Mouse (Mus musculus): Measurements from ENCODE around the gene Cenpt. TPM values are rescaled to one million over a fixed set of nuclear protein-coding genes. Genes with fewer than 3 reads are reported as not detected.

The Cenpt gene
- polyA plus RNA-seq, 1 experiment from 2014 or later: 30.1 TPM

GRCm38 (mm10) chr8:105820925-105821324 lies 32.2 kb downstream of the Cenpt start:
- Histone ChIP-seq H3K36me3 (peaks cover 36% of the 10 kb centered on the region), H3K27ac (no peak overlapping the region), H3K27me3 (no peaks in the 10 kb centered on the region), H3K9me3 (replicated peaks) (no peaks in the 10 kb centered on the region), H3K4me3 (no peak overlapping the region), H3K4me1 (replicated peaks) (peaks cover 20% of the 10 kb centered on the region), H3K9ac (no peak overlapping the region), H3K4me2 (no peak overlapping the region)
- 79% methylated on average over 1 of the region's 1 CpGs for WGBS
- ATAC-seq (replicated peaks; ENCODE audit: insufficient number of reproducible peaks, insufficient read depth, low FRiP score, low read depth): no peak

GRCm38 (mm10) chr8:105819659-105820058 lies 33.4 kb downstream of the Cenpt start:
- peaks cover 11% of the 10 kb centered on the region for H3K4me1 ChIP-seq (replicated peaks)
- peaks cover 33% of the 10 kb centered on the region for H3K36me3 ChIP-seq
- no peak overlapping the region for H3K9ac ChIP-seq
- no peaks in the 10 kb centered on the region for H3K9me3 ChIP-seq (replicated peaks)
- no peaks in the 10 kb centered on the region for H3K27me3 ChIP-seq
- H3K4me2 ChIP-seq: no peak overlapping the region
- H3K4me3 ChIP-seq: no peak overlapping the region
- H3K27ac ChIP-seq: no peak overlapping the region
- ATAC-seq (replicated peaks; ENCODE audit: insufficient number of reproducible peaks, insufficient read depth, low FRiP score, low read depth): no peak
- 80% methylated on average over 3 of the region's 3 CpGs for WGBS

GRCm38 (mm10) chr8:105813241-105813640 lies 39.8 kb downstream of the Cenpt start:
- 94% methylated on average over 6 of the region's 6 CpGs for WGBS
- Histone ChIP-seq H3K36me3 (no peaks in the 10 kb centered on the region), H3K27ac (no peak overlapping the region), H3K4me3 (no peak overlapping the region), H3K9me3 (replicated peaks) (no peaks in the 10 kb centered on the region), H3K27me3 (no peaks in the 10 kb centered on the region), H3K9ac (no peak overlapping the region), H3K4me1 (replicated peaks) (peaks cover 18% of the 10 kb centered on the region), H3K4me2 (no peak overlapping the region)
- no peak for ATAC-seq (replicated peaks; ENCODE audit: insufficient number of reproducible peaks, insufficient read depth, low FRiP score, low read depth)

GRCm38 (mm10) chr8:105812511-105812910 lies 40.6 kb downstream of the Cenpt start:
- no peaks in the 10 kb centered on the region for H3K27me3 ChIP-seq
- no peaks in the 10 kb centered on the region for H3K9me3 ChIP-seq (replicated peaks)
- H3K4me3 ChIP-seq: no peak overlapping the region
- no peaks in the 10 kb centered on the region for H3K36me3 ChIP-seq
- 74% methylated on average over 5 of the region's 5 CpGs for WGBS
- H3K4me2 ChIP-seq: no peak overlapping the region
- no peak overlapping the region for H3K27ac ChIP-seq
- ATAC-seq (replicated peaks; ENCODE audit: insufficient number of reproducible peaks, insufficient read depth, low FRiP score, low read depth): no peak
- peaks cover 24% of the 10 kb centered on the region for H3K4me1 ChIP-seq (replicated peaks)
- no peak overlapping the region for H3K9ac ChIP-seq

- Histone ChIP-seq H3K4me1 (replicated peaks) (peaks cover 24% of the 10 kb centered on the region), H3K27me3 (no peaks in the 10 kb centered on the region), H3K4me2 (no peak overlapping the region), H3K4me3 (no peak overlapping the region), H3K27ac (no peak overlapping the region), H3K36me3 (no peaks in the 10 kb centered on the region), H3K9me3 (replicated peaks) (no peaks in the 10 kb centered on the region), H3K9ac (no peak overlapping the region)
- ATAC-seq (replicated peaks; ENCODE audit: insufficient number of reproducible peaks, insufficient read depth, low FRiP score, low read depth): no peak
- WGBS: 64% methylated on average over 3 of the region's 3 CpGs
Measured at GRCm38 (mm10) chr8:105811543-105811942, 41.5 kb downstream of the Cenpt start.

GRCm38 (mm10) chr8:105811061-105811460 lies 42.0 kb downstream of the Cenpt start:
- no peak for ATAC-seq (replicated peaks; ENCODE audit: insufficient number of reproducible peaks, insufficient read depth, low FRiP score, low read depth)
- peaks cover 24% of the 10 kb centered on the region for H3K4me1 ChIP-seq (replicated peaks)

GRCm38 (mm10) chr8:105810245-105810786 lies 42.8 kb downstream of the Cenpt start:
- H3K9me3 ChIP-seq (replicated peaks): no peaks in the 10 kb centered on the region
- 0 out of 2 replicates have a peak, but pooled peaks cover under 1% of the 10 kb centered on the region for H3K36me3 ChIP-seq
- ATAC-seq (replicated peaks; ENCODE audit: insufficient number of reproducible peaks, insufficient read depth, low FRiP score, low read depth): no peak
- H3K27ac ChIP-seq: 0 out of 2 replicates have a peak overlapping the region, but pooled peaks have one; percentile 35
- peaks cover 24% of the 10 kb centered on the region for H3K4me1 ChIP-seq (replicated peaks)
- 80% methylated on average over 6 of the region's 6 CpGs for WGBS
- no peak overlapping the region for H3K4me2 ChIP-seq
- no peaks in the 10 kb centered on the region for H3K27me3 ChIP-seq
- H3K9ac ChIP-seq: no peak overlapping the region
- H3K4me3 ChIP-seq: no peak overlapping the region

More at GRCm38 (mm10) chr8:105811061-105811460, 42.0 kb downstream of the Cenpt start:
- Histone ChIP-seq H3K27ac (peak overlapping the region; percentile 35; the same call in 1 of the 2 replicates), H3K27me3 (no peaks in the 10 kb centered on the region), H3K4me2 (no peak overlapping the region), H3K4me3 (no peak overlapping the region), H3K36me3 (no peaks in the 10 kb centered on the region), H3K9me3 (replicated peaks) (no peaks in the 10 kb centered on the region), H3K9ac (no peak overlapping the region)
- WGBS: 71% methylated on average over 10 of the region's 10 CpGs

- Histone ChIP-seq H3K9ac (no peak overlapping the region), H3K4me1 (replicated peaks) (peaks cover 24% of the 10 kb centered on the region), H3K27me3 (no peaks in the 10 kb centered on the region), H3K4me2 (no peak overlapping the region), H3K4me3 (no peak overlapping the region), H3K36me3 (peaks cover 10% of the 10 kb centered on the region), H3K27ac (0 out of 2 replicates have a peak overlapping the region, but pooled peaks have one; percentile 3), H3K9me3 (replicated peaks) (no peaks in the 10 kb centered on the region)
- no peak for ATAC-seq (replicated peaks; ENCODE audit: insufficient number of reproducible peaks, insufficient read depth, low FRiP score, low read depth)
- WGBS: 90% methylated on average over 2 of the region's 2 CpGs
Measured at GRCm38 (mm10) chr8:105808480-105808879, 44.6 kb downstream of the Cenpt start.

DNA sequence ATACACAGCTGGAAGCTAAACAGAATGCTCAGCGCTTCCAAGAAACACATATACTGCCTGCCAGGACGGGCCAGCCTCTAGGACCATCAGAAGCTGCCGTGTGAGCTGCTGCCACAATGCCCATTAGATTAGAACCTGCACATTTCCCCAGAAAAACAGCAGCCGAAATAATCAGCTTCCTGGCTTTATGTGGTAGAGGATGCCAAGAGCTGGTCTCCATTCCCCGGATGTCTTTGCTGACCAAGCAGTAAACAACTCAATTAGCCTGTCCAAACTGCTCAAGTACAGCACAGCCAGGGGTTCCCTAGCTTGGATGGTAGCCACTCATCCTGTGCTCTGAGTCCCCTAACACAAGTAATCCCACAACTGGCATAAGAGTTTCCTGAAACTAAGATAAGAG lies 45.3 kb downstream of the Cenpt start:
- no peak; the same call in 1 of the 2 replicates for ATAC-seq (replicated peaks; ENCODE audit: insufficient number of reproducible peaks, insufficient read depth, low FRiP score, low read depth)
- H3K27me3 ChIP-seq: no peaks in the 10 kb centered on the region
- peaks cover 10% of the 10 kb centered on the region for H3K36me3 ChIP-seq
- no peak overlapping the region for H3K4me3 ChIP-seq
- no peak overlapping the region for H3K9ac ChIP-seq
- H3K9me3 ChIP-seq (replicated peaks): no peaks in the 10 kb centered on the region
- peak overlapping the region; percentile 45; the same call in 1 of the 2 replicates for H3K27ac ChIP-seq
- no peak overlapping the region for H3K4me2 ChIP-seq
- WGBS: 73% methylated on average over 5 of the region's 5 CpGs
- H3K4me1 ChIP-seq (replicated peaks): peaks cover 24% of the 10 kb centered on the region

DNA sequence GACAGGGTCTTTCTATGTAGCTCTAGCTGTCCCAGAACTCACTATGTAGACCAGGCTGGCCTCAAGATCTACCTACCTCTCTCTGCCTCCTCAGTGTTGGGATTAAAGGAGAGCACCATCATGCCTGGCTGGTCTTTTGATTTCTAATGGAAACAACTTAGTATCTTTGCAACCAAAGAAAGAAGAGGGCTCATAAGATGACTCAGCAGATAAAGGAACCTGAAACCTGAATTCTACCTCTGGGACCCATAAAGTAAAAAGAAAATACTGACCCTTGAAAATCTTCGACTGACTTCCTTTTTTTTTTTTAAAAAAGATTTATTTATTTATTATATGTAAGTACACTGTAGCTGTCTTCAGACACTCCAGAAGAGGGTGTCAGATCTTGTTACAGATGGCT lies 47.1 kb downstream of the Cenpt start:
- no peak for ATAC-seq (replicated peaks; ENCODE audit: insufficient number of reproducible peaks, insufficient read depth, low FRiP score, low read depth)
- H3K36me3 ChIP-seq: peaks cover 10% of the 10 kb centered on the region
- H3K4me2 ChIP-seq: no peak overlapping the region
- no peak overlapping the region for H3K27ac ChIP-seq
- no peak overlapping the region for H3K4me3 ChIP-seq
- H3K4me1 ChIP-seq (replicated peaks): peaks cover 18% of the 10 kb centered on the region
- peaks cover 9% of the 10 kb centered on the region; the same call in 1 of the 2 replicates for H3K27me3 ChIP-seq
- H3K9ac ChIP-seq: no peak overlapping the region
- WGBS: 76% methylated on average over 1 of the region's 1 CpGs
- H3K9me3 ChIP-seq (replicated peaks): no peaks in the 10 kb centered on the region

DNA sequence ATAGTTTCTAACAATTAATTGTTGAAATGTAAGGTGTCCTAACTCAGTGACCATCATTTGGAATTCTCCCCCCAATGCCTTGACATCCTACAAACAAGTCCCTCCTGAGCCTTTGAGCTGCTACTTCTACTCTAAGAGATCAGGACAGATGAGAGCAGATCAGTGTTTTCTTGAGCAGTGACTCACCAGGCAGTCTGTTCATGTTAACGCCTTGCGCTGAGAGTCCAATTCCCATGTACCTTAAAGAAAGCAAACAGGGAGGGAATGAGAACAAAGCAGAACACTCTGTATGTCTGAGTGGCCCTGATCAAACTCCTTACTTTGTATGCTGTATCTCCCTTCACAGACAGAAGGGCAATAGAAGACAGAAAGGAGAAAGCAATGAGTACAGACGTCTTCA lies 47.7 kb downstream of the Cenpt start:
- no peak for ATAC-seq (replicated peaks; ENCODE audit: insufficient number of reproducible peaks, insufficient read depth, low FRiP score, low read depth)
- 77% methylated on average over 3 of the region's 3 CpGs for WGBS
- H3K27ac ChIP-seq: no peak overlapping the region
- peaks cover 9% of the 10 kb centered on the region; the same call in 1 of the 2 replicates for H3K27me3 ChIP-seq
- peaks cover 13% of the 10 kb centered on the region for H3K4me1 ChIP-seq (replicated peaks)
- no peaks in the 10 kb centered on the region for H3K9me3 ChIP-seq (replicated peaks)
- peaks cover 10% of the 10 kb centered on the region for H3K36me3 ChIP-seq
- H3K4me3 ChIP-seq: no peak overlapping the region
- H3K9ac ChIP-seq: no peak overlapping the region
- no peak overlapping the region for H3K4me2 ChIP-seq

GRCm38 (mm10) chr8:105804797-105805196 lies 48.3 kb downstream of the Cenpt start:
- Histone ChIP-seq H3K27ac (no peak overlapping the region), H3K27me3 (peaks cover 9% of the 10 kb centered on the region; the same call in 1 of the 2 replicates), H3K4me1 (replicated peaks) (peaks cover 17% of the 10 kb centered on the region), H3K36me3 (peaks cover 10% of the 10 kb centered on the region), H3K9me3 (replicated peaks) (no peaks in the 10 kb centered on the region), H3K4me3 (no peak overlapping the region), H3K9ac (no peak overlapping the region), H3K4me2 (no peak overlapping the region)
- ATAC-seq (replicated peaks; ENCODE audit: insufficient number of reproducible peaks, insufficient read depth, low FRiP score, low read depth): no peak
- 93% methylated on average over 7 of the region's 7 CpGs for WGBS
